Mouse (Mus musculus): Measurements from ENCODE around the gene Wnt11.
A peak's percentile ranks its signal among the peaks of the same experiment; 100 is the strongest.

Wnt11 gene

DNA sequence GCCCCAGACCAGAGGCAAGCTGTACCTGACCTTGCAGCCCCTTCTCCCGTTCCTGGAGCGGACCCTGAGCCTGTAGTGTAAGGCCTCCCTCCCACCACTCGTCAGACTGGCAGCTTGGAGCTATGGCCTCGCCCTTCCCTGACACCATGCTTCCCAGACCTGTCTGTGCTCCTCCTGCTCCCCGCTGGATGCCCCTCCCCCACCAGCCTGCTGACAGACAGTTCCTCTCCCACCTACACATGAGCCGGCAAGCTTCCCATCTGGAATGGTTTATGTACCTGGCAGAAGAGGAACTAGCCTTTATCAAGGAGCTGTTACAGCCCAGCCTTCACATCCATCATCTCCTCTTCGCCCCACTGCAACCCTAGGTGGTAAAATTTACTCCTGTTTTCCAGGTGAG is 6.0 kb upstream of the Wnt11 start:
- DNase-seq (ENCODE audit: low spot score): no peak

DNA sequence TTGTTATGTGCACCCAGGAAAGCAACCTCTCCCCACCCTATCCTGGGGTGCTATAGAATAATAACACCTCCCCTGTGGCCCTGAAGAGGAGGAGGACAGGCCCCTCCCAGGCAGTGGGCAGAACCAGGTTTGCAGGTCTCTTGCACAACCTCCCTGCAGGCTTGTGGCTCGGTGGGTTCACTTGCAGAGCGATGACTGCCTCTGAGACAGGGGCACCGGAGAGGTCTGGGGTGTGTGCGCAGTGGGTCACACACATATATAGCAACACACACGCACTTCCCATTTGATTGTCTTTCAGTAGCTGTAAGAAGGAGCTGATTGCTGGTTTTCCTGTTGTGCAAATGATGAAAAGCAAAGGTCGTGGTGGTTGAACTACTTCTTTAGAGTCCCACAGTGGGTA is 3.6 kb upstream of the Wnt11 start:
- no peak for DNase-seq (ENCODE audit: low spot score)

- no peak for DNase-seq (ENCODE audit: low spot score)
Observed at GRCm38 (mm10) chr7:98835519-98836441, 868 bp downstream of the Wnt11 start.

GRCm38 (mm10) chr7:98836646-98837045 is 1.7 kb downstream of the Wnt11 start:
- peak; percentile 64 for DNase-seq (ENCODE audit: low spot score)

- DNase-seq (ENCODE audit: low spot score): peak; percentile 63
Observed at GRCm38 (mm10) chr7:98837901-98838300, 3.0 kb downstream of the Wnt11 start.

- DNase-seq (ENCODE audit: low spot score): peak; percentile 28
Observed at GRCm38 (mm10) chr7:98838729-98839141, 3.8 kb downstream of the Wnt11 start.

DNA sequence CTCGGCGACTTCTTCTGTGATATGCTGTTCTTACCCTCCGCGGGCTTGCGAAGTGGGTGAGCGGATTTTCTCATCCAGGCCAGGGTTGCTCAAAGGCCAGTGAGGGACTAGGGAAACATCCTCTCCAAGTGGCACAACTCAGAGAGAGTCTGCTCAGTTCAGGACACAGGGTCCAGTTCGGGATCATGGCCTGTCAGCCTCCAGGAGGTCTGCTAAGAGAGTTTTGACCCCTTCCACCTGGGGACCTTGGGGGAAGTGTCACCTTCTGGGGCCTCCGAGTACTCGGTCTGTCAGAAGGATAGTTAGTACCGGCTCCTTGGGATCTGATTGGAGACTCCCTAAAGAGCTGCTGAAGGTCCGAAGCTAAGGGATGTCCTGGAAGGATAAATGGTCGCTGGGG is 4.4 kb downstream of the Wnt11 start:
- DNase-seq (ENCODE audit: low spot score): no peak

DNA sequence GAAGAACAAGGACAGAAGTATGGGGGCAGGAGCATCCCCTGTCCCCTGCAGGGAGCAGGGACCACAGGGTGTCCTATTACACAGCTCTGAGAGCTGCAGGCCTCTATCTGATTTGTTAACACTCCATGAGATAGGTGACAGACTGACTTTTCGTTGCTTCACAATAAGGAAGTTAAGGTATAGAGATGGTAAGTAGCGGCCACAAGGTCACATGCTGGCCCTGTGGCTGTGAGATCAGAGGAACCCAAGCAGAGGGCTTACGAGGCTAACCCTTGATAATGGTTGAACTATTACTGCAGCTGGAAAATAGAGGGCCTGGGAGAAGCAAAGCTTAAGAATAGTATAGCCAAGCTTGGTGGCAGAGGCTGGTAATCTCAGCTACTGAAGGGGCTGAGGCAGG is 5.9 kb downstream of the Wnt11 start:
- DNase-seq (ENCODE audit: low spot score): no peak

GRCm38 (mm10) chr7:98841802-98842201 is 6.9 kb downstream of the Wnt11 start:
- no peak for DNase-seq (ENCODE audit: low spot score)

- DNase-seq (ENCODE audit: low spot score): no peak
Observed at GRCm38 (mm10) chr7:98842997-98843396, 8.1 kb downstream of the Wnt11 start.

DNA sequence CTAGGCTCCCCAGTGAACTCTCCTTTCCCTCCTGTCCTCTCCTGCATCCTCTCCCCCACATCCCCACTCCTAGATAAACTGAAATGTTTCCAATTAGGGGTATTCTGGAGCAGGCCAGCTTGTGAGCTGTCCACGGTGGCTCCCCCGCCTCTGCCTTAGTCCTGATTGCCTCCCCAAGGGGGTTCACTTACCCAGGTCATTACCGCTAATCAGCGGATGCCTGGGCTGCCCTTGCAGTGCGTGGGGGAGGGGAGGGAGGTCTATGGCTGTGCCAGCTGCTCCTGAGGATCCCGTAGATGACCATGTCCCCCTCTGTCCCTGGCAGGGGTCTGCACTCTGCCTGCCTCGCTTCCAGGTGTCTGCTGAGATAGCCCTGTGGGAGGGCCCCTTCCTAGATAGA is 8.7 kb downstream of the Wnt11 start:
- DNase-seq (ENCODE audit: low spot score): no peak

DNA sequence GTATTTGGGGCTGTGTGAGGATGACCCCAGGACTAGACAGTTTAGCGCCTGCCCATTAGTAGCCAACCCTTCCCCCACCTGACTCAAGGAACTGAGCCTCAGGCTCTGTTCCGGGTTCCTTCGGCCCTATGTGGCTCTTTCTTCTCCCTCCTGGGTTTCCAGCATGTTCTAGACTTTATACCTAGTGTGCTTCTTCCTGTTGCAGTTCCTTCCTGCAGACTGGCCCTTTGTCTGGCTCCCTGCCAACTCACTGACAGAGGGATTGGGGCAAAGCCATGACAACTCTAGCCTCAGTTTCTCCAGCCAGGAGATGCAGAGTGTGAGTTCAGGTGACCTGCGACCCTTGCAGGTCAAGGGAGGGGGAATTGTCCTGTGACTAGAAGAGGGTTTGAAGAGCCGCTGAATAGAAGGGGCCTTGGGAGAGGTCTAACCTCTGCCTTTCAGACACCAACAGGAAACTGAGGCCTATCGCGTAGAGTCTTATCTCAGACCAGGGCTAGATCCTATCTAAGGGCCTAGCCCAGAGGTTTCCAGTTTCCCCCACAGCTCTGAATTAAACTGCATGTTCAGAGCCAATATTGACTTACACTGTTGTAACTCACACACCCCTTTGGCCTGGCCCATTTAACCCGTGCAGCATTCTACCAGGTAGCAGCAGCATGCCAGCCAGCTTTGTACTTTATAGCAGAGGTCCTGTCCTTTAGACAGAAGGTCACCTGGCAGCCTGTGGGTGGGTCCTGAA is 14.2 kb downstream of the Wnt11 start:
- no peak for DNase-seq (ENCODE audit: low spot score)

DNA sequence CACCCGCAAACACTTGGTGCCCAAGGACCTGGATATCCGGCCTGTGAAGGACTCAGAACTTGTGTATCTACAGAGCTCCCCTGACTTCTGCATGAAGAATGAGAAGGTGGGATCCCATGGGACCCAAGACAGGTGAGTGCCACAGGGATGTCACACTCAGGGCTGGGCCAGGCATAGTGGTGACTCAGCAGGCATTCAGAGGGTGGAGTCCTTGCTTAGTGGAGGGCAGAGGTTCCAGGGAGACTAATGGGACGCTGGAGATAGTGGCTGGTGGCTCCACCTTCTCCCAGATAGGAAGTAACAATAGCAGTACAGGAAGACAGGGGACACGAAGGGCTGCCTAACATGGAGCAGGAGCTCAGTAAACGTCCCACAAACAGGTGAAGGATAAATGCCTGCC is 15.5 kb downstream of the Wnt11 start:
- DNase-seq (ENCODE audit: low spot score): no peak

DNA sequence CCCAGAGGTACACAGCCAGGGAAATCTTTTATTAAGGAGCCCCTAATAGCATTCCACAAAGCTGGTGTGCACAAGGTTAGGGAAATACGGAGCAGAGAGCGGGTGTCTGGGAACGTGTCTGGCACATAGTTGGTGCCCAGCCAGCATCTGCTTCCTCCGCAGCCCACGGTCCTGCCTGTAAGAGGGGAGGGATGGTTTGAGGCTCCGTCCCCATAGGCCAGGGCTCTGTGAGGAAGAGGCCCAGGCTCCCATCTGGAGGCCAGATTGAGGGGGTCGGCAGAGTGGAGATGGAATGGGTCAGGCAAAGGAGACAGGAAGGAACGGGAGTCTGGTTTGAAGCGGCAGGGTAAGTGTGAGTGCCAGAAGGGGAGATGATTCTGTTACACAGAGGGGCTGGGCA is 16.3 kb downstream of the Wnt11 start:
- DNase-seq (ENCODE audit: low spot score): no peak

DNA sequence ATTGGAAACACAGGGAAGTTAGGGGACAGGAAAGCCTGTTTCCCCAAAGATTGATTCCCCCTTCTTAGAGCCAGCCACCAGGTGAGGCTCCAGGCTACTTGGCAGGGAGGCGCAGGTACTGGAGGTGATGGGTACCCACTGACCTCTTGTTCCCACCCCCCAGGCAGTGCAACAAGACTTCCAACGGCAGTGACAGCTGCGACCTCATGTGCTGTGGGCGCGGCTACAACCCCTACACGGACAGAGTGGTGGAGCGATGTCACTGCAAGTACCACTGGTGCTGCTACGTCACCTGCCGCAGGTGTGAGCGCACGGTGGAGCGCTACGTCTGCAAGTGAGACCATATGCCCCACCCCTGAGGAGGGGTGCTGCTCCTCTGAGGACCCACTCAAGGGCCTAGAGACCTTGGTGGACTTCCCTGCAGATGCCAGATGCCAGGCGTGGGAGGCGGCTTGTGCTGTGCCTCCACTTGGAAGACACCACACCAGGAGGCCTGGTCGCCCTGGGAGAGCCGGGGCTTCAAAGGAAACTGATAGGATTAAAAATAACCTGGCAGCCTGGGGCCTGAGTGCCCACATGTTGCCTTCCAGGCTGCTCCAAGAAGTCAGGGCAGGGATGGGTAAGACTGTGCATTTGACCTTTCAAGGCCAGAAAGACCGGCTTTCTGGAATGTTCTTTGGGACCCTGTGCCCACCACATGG is 18.2 kb downstream of the Wnt11 start:
- DNase-seq (ENCODE audit: low spot score): no peak

- DNase-seq (ENCODE audit: low spot score): no peak
Observed at GRCm38 (mm10) chr7:98853806-98854205, 18.9 kb downstream of the Wnt11 start.

DNA sequence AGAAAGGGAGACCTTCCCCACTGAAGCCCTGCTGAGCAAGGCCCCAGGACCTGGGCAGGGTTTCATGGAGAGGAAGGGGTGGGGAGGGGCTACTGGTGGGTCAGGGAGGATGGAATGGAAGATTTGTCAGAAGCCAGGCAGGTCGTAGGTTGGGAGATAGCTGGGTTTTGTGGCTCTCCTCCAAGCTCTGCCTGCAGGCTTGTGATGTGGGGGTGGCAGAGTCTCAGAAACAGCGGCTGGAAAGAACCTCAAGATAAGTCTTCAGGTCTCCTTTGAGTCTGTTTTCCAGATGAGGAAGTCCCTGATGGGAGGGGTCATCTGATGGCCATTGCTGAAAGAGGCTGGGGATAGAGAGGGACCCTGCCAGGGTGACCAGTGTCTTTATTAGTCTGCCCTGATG is 20.5 kb downstream of the Wnt11 start:
- DNase-seq (ENCODE audit: low spot score): no peak

GRCm38 (mm10) chr7:98856128-98856527 is 21.2 kb downstream of the Wnt11 start:
- no peak for DNase-seq (ENCODE audit: low spot score)

- DNase-seq (ENCODE audit: low spot score): no peak
Observed at GRCm38 (mm10) chr7:98857094-98857493, 22.2 kb downstream of the Wnt11 start.

DNA sequence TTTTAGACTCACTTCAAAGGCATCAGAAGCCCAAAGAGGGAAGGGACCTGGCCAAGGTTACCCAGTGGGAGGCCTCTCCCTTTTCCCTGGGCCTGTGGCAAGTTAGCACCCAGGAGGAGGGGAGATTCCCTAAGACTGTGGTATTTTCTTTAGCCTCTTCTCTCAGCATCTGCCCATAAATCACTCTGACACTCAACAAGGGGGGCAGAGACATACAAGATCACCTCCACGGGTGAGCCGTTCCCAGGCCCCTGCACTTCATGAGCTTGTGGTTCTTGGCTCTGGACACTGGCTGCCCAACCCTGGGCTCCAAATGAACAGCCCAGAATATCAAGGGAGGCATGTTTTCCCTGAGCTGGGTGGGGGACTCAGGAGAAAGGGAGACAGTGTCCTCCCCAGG is 26.1 kb downstream of the Wnt11 start:
- DNase-seq (ENCODE audit: low spot score): no peak

DNA sequence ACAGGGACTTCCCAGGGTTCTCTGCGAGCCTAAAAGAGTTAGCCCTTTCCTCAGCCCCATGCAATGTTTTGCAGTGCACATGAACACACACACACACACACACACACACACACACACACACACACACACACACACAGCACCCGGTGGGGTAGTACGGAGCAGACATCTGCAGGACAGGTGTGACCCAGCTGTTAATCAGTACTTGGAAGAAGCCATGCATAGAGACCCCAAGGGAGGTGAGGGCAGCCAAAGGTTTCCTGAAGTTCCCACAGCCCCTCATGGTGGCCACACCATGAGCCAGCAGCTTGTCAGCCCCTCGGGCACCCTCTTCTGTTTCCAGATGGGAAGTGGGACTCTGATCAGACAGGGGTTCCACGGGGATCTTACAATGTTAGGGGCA is 28.1 kb downstream of the Wnt11 start:
- no peak for DNase-seq (ENCODE audit: low spot score)

DNA sequence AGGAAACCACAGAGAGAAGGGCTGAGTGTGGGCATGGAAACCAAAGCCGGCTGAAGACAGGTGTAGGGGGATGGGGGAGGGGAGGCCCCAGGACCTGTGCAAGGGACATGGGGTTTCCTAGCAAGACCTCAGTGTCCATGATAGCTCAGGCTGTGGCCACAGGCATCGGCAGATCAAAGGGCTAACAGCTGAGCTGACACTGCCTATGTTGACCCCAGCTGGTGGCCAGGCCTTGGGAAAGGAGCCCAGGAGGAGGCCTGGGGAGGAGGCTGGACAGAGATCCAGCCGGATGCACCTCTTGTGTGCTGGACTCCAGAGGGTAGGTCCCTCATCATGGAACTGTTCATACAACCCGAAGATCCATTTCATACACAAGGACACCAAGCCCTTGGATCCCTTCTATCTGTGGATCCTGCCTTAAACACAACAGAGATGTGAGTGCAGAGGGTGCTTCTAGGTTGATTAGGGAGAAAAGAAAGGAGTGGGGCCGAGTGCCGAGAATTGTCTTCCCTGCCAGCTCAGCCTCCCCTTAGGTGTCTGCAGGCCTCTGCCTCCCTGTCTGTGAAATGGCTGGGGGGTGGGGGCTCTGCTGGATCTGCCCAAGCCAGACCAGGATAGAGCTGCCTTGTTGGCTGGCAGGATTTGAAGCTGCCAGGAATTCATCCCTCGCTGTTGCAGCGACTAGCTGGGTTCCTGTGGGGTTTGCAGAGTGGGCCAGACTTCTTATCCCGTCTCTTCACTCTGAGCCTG is 29.2 kb downstream of the Wnt11 start:
- no peak for DNase-seq (ENCODE audit: low spot score)

All from T-cell, adult 2 months (primary cell).